ENCODE assay signal across 20 mouse cellular contexts in the genomic region with DNA sequence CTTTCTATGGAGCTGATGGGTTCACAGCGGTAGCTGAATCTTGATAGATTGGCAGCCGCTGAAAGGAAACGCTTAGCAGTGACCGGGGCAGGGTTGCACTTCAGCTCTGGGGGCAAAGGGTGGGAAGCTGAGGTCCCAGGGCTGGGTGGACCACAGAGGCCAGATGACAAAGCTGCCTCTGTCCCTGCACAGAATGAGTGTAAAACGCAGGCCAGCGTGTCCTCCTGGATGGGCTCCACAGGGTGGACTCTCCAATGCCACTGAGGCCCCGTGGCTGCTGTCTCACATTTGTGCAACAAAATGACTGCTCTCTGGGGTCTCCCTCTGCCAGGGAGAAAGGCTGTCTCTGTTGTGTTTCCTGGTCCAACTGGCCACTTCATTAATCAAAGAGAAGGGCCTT.
DNase-seq lines count a peak whose midpoint lies in the region; ATAC-seq lines count a peak whose summit lies in the region.
"Had no signal": no experiment of that assay in that cellular context is flagged by ENCODE, and none has a peak within 500 bp of the region (broad histone marks: within the 10 kb centered on the region; RNA-seq: fewer than 3 reads in every experiment).

No protein-coding gene starts in this region.

- no peaks in the 10 kb centered on the region for H3K27me3 ChIP-seq in heart, embryonic 10.5 days (ENCODE audit: insufficient read depth, poor library complexity, severe bottlenecking)
- H3K27me3 ChIP-seq in midbrain, embryonic 10.5 days (ENCODE audit: low read depth, poor library complexity, severe bottlenecking) = no peaks in the 10 kb centered on the region
- H3K27me3 ChIP-seq in midbrain, embryonic 13.5 days = no peaks in the 10 kb centered on the region
- no peaks in the 10 kb centered on the region for H3K27me3 ChIP-seq in limb, embryonic 10.5 days (ENCODE audit: low read depth, poor library complexity, severe bottlenecking)
- H3K27me3 ChIP-seq: heart, embryonic 12.5 days had no signal

- H3K9me3 ChIP-seq in heart, embryonic 10.5 days = no peaks in the 10 kb centered on the region
- no peaks in the 10 kb centered on the region for H3K9me3 ChIP-seq in midbrain, embryonic 10.5 days (replicated peaks)
- no peaks in the 10 kb centered on the region for H3K9me3 ChIP-seq in midbrain, embryonic 13.5 days
- no peaks in the 10 kb centered on the region for H3K9me3 ChIP-seq in limb, embryonic 10.5 days (replicated peaks)
- H3K9me3 ChIP-seq: heart, embryonic 12.5 days had no signal

- H3K4me3 ChIP-seq in heart, embryonic 10.5 days = no peak overlapping the region
- H3K4me3 ChIP-seq in midbrain, embryonic 10.5 days = no peak overlapping the region
- H3K4me3 ChIP-seq in midbrain, embryonic 13.5 days (replicated peaks) = no peak overlapping the region
- 0 out of 2 replicates have a peak overlapping the region, but pooled peaks have one; percentile 6 for H3K4me3 ChIP-seq in limb, embryonic 10.5 days
- H3K4me3 ChIP-seq: gastrocnemius, adult 2 months; heart, embryonic 12.5 days had no signal

- ATAC-seq in midbrain, embryonic 13.5 days = no peak
- ATAC-seq: forebrain, postnatal 0 days; liver, postnatal 0 days had no signal

- DNase-seq in heart, embryonic 10.5 days (ENCODE audit: low spot score) = no peak
- no peak for DNase-seq in heart, postnatal 36 days
- no peak for DNase-seq in midbrain, embryonic 10.5 days (ENCODE audit: low spot score)
- DNase-seq in limb, embryonic 10.5 days (ENCODE audit: low spot score) = peak; percentile 57
- DNase-seq in yolk sac, embryonic 10.5 days (ENCODE audit: low spot score) = peak; percentile 8
- DNase-seq in layer of hippocampus, adult 8-10 months (ENCODE audit: low spot score in 2 of 2) = no peak
- DNase-seq in gastrocnemius, adult 18-20 months (ENCODE audit: low spot score) = no peak
- DNase-seq: adrenal gland, postnatal 25 days; cerebellum, adult 11 months; cerebellum, postnatal 14 days; forebrain, postnatal 0 days; gastrocnemius, adult 2 months; heart, postnatal 14 days; kidney, adult 8-10 months; kidney, postnatal 4 days; liver; liver, postnatal 0 days; right cerebral cortex, postnatal 25 days had no signal

- no peaks in the 10 kb centered on the region for H3K36me3 ChIP-seq in heart, embryonic 10.5 days
- H3K36me3 ChIP-seq in midbrain, embryonic 10.5 days = no peaks in the 10 kb centered on the region
- no peaks in the 10 kb centered on the region for H3K36me3 ChIP-seq in midbrain, embryonic 13.5 days
- no peaks in the 10 kb centered on the region for H3K36me3 ChIP-seq in limb, embryonic 10.5 days
- H3K36me3 ChIP-seq: heart, embryonic 12.5 days had no signal

- no peak overlapping the region for H3K9ac ChIP-seq in midbrain, embryonic 13.5 days (replicated peaks)
- H3K9ac ChIP-seq: forebrain, postnatal 0 days; heart, embryonic 12.5 days; liver, postnatal 0 days had no signal

- intact Hi-C loops in heart, postnatal 36 days (cut with DNase I) = no loop called here

- H3K27ac ChIP-seq in heart, embryonic 10.5 days = 0 out of 2 replicates have a peak overlapping the region, but pooled peaks have one; percentile 16
- H3K27ac ChIP-seq in midbrain, embryonic 10.5 days (replicated peaks) = peak overlapping the region; percentile 42; the same call in 1 of the 2 replicates
- H3K27ac ChIP-seq in midbrain, embryonic 13.5 days = no peak overlapping the region
- H3K27ac ChIP-seq in limb, embryonic 10.5 days = peak overlapping the region; percentile 63
- H3K27ac ChIP-seq: gastrocnemius, adult 2 months had no signal

- peaks cover 15% of the 10 kb centered on the region for H3K4me1 ChIP-seq in heart, embryonic 10.5 days
- H3K4me1 ChIP-seq in midbrain, embryonic 10.5 days = peaks cover 19% of the 10 kb centered on the region
- peaks cover 6% of the 10 kb centered on the region; the same call in 1 of the 2 replicates for H3K4me1 ChIP-seq in midbrain, embryonic 13.5 days (replicated peaks)
- H3K4me1 ChIP-seq in limb, embryonic 10.5 days = peaks cover 40% of the 10 kb centered on the region

- WGBS in heart, embryonic 10.5 days = 29% methylated on average over 7 of the region's 7 CpGs
- 46% methylated on average over 7 of the region's 7 CpGs for WGBS in midbrain, embryonic 10.5 days
- WGBS in midbrain, embryonic 13.5 days = 36% methylated on average over 7 of the region's 7 CpGs
- 17% methylated on average over 7 of the region's 7 CpGs for WGBS in limb, embryonic 10.5 days

- H3K4me2 ChIP-seq in midbrain, embryonic 13.5 days (replicated peaks) = no peak overlapping the region
- H3K4me2 ChIP-seq: heart, embryonic 12.5 days had no signal

Comparison
In these comparisons a context has a peak if more than half of its experiments do, and no peak if none do; other contexts are left out.
1. DNase-seq: peak in limb, embryonic 10.5 days (single experiment) and yolk sac, embryonic 10.5 days (single experiment); none in heart, embryonic 10.5 days (single experiment), heart, postnatal 36 days (0 of 2), midbrain, embryonic 10.5 days (single experiment), layer of hippocampus, adult 8-10 months (0 of 2) and gastrocnemius, adult 18-20 months (single experiment).